Mouse (Mus musculus) cerebellum, postnatal 14 days (tissue): ENCODE results near the gene Ros1.

Experiments
- DNase-seq, 2 experiments: peaks; one replicate each; pipeline ENCODE4 v3.0.0; 2021; ENCODE audit warnings: mixed read lengths in 2 of 2

The Ros1 gene

GRCm38 (mm10) chr10:52021736-52022394 is 173.2 kb downstream of the Ros1 start:
- no peak for DNase-seq

DNA sequence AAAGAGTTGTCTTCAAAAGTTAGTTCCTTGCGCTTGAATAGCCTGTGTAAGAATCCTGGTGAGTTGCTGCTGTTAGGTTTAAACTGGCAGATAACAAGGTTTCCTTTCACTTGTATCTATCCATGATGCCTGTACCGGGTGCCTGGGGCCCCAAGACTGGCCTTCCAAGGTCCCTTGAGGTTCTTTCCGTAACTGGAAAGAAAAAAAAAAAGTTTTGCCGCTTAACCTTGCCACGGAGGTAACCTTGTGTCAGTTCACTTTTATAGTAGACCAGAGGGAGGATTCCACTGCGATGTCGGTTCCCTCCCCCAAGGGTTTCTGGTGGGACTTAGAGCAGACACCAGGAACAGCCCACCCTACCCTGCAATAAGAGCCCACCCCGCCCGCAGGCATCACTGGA is 173.8 kb downstream of the Ros1 start:
- DNase-seq = no peak

DNA sequence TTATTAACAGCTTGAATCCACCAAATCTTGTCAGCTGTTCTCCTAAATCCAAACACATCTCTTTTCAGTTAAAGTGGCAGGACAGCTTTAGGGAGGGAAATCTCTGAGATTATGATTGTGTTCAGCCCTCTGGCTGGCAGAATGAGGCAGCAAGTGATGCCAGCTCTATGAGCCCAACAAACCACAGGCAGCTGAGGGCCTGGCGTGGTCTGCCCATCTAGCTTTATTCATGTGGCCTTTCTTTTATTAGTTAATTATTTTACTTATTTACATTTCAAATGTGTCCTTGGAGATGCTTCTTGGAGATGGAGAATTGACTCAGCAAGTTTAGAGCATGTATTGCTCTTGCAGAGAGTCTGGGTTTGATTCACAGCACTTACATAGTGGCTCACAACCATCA is 176.6 kb downstream of the Ros1 start:
- no peak for DNase-seq
